Mouse (Mus musculus) MN1 (cell line): ENCODE measurements around the gene Krtcap3.

ENCODE experiments used
- DNase-seq: peaks from one replicate; pipeline ENCODE4 v3.0.0-alpha.2; 2016; ENCODE audit warnings: low spot score

The Krtcap3 gene

DNA sequence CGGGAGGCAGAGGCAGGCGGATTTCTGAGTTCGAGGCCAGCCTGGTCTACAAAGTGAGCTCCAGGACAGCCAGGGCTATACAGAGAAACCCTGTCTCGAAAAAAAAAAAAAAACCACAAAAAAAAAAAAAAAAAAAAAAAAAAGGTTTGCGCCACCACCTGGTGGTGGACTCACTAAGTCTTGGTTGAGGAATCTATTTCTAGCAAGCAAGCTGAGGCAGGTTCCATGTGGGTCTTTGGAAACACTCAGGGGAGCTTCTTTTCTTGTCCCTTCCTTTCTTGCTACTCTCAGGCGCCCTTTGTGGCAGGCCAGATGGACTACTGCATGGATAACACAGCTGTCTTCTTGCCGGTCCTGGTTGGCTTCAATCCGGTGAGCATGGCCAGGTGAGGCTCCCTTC lies 50.4 kb downstream of the Krtcap3 start:
- DNase-seq, result no peak
